Mouse (Mus musculus) liver, embryonic 12.5 days (tissue): ENCODE measurements at regions not wholly inside any gene's neighbourhood (a gene's known extent, or its start where the extent isn't known, plus 50 kb on each side); places are given as distances from the start of the nearest gene placed in this dataset.

Experiments
- ATAC-seq: fragments of 200-750 bp; cut with Nextera tagmentation; 2 replicates; pipeline ENCODE4 v1.8.0; 2017; ENCODE audit warnings: moderate number of reproducible peaks, mild to moderate bottlenecking, moderate library complexity
- H3K27ac ChIP-seq: fragments of 300-500 bp; sonication (generic); 2 replicates; pipeline ENCODE4 v1.5.1; 2016; ENCODE audit warnings: mild to moderate bottlenecking
- H3K27me3 ChIP-seq: fragments of 300-500 bp; sonication (generic); replicated peaks from 2 replicates; pipeline ENCODE4 v1.6.1; 2016; ENCODE audit warnings: mild to moderate bottlenecking, moderate library complexity
- H3K36me3 ChIP-seq: fragments of 300-500 bp; sonication (generic); 2 replicates; pipeline ENCODE4 v1.6.1; 2016; ENCODE audit warnings: mild to moderate bottlenecking, moderate library complexity
- H3K4me1 ChIP-seq: fragments of 300-500 bp; sonication (generic); 2 replicates; pipeline ENCODE4 v1.6.1; 2016
- H3K4me2 ChIP-seq: fragments of 300-500 bp; sonication (generic); 2 replicates; pipeline ENCODE4 v1.6.1; 2016; ENCODE audit warnings: mild to moderate bottlenecking, moderate library complexity
- H3K4me3 ChIP-seq: fragments of 300-500 bp; sonication (generic); 2 replicates; pipeline ENCODE4 v1.5.1; 2016; ENCODE audit warnings: mild to moderate bottlenecking, moderate library complexity
- H3K9ac ChIP-seq: fragments of 300-500 bp; sonication (generic); 2 replicates; pipeline ENCODE4 v1.6.1; 2016; ENCODE audit warnings: mild to moderate bottlenecking, moderate library complexity
- H3K9me3 ChIP-seq: fragments of 300-500 bp; sonication (generic); replicated peaks from 2 replicates; pipeline ENCODE4 v1.6.1; 2016; ENCODE audit warnings: mild to moderate bottlenecking, moderate library complexity
- WGBS: fragments of 180-500 bp; shearing (Covaris S2); methylation state at CpG from one replicate; pipeline ENCODE4 v1.1.7; 2016; ENCODE audit not compliant: insufficient replicate concordance; 5-methylcytosine and 5-hydroxymethylcytosine counted together

- no peaks in the 10 kb centered on the region for H3K36me3 ChIP-seq
- no peaks in the 10 kb centered on the region for H3K9me3 ChIP-seq
- no peak overlapping the region for H3K4me2 ChIP-seq
- H3K4me1 ChIP-seq: peaks cover 16% of the 10 kb centered on the region
- H3K4me3 ChIP-seq: no peak overlapping the region
- H3K27ac ChIP-seq: peak overlapping the region; percentile 43; the same call in 1 of the 2 replicates
- no peak overlapping the region for H3K9ac ChIP-seq
- H3K27me3 ChIP-seq: no peaks in the 10 kb centered on the region
- no peak for ATAC-seq
- 37% methylated on average over 10 of the region's 10 CpGs for WGBS
Measured at GRCm38 (mm10) chr17:80825518-80825901, 97.2 kb upstream of the Map4k3 start.

DNA sequence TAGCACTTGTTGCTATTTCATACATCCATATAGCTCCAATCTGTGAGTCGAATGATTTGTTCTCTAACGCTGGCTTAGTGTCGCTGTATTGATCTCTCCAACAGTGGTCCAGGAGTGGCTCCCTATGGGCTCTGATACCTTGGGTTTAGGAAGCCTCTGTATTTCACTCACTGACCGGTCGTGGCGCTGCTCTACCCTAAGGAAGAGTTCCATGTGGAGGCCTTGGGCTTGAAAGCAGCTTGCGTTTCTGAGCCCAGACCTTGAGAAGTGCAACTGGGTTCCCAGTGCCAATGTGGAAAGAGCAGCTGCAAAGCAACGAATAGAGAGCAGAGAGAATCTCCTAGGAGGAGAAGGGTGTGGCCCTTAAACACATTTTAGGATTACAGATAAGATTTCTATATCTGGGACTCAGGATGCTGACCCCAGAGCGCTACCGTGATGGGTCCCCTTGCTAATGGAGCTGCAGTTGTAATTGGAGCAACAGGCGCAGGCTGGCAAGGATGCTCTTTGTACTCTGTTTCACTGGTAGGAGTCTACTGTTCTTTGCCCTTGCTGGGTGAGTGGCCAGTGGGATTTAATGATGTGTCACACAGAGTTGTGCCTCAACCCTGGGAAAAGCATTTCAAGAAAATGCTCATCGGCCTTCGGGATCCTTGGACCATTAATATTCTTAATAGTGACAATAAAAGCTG lies 96.7 kb upstream of the Map4k3 start:
- Histone ChIP-seq H3K9ac (no peak overlapping the region), H3K27me3 (no peaks in the 10 kb centered on the region), H3K4me1 (peaks cover 16% of the 10 kb centered on the region), H3K4me2 (no peak overlapping the region), H3K9me3 (no peaks in the 10 kb centered on the region), H3K36me3 (no peaks in the 10 kb centered on the region), H3K4me3 (no peak overlapping the region), H3K27ac (peak overlapping the region; percentile 43; the same call in 1 of the 2 replicates)
- WGBS: 70% methylated on average over 13 of the region's 13 CpGs
- ATAC-seq: no peak

DNA sequence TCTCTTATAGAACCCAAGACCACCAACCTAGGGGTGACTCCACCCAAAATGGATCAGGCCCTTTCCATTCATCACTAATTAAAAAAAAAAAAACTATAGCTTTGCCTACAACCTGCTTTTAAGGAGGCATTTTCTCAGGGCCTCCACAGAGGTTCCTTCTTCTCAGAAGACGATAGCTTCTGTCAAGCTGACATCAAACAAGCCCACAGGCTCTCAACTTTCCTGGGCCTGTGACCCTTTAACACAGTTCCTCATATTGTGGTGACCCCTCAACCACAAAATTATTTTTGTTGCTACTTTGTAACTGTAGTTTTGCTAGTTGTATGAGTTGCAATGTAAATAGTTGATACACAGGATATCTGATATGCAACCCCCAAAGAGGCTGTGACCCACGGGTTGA lies 96.0 kb upstream of the Map4k3 start:
- Histone ChIP-seq H3K36me3 (no peaks in the 10 kb centered on the region), H3K4me3 (no peak overlapping the region), H3K27ac (no peak overlapping the region), H3K4me1 (peaks cover 16% of the 10 kb centered on the region), H3K9me3 (no peaks in the 10 kb centered on the region), H3K9ac (no peak overlapping the region), H3K4me2 (no peak overlapping the region), H3K27me3 (no peaks in the 10 kb centered on the region)
- 17% methylated on average over 2 of the region's 2 CpGs for WGBS
- no peak for ATAC-seq

DNA sequence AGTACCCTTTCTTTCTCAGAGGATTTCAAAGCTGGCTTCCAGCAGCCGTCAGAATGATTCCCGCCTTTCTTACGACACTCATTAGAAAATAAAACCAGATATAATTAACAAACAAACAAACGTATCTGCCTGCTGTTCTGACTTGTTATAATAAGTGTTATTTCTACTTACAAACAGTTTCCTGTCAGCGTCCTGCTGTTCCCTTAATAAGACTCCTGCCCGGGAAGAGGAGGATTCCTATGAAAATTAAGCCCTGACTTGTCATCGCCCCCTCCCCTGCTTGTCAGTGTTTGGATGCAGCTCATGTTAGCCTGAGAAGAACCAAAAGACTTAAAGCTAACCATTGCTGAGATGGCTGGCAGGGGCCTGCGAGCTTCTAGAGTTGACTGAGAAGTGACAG lies 92.6 kb upstream of the Map4k3 start:
- no peak for ATAC-seq
- Histone ChIP-seq H3K27ac (no peak overlapping the region), H3K27me3 (no peaks in the 10 kb centered on the region), H3K9ac (no peak overlapping the region), H3K4me3 (no peak overlapping the region), H3K36me3 (no peaks in the 10 kb centered on the region), H3K9me3 (no peaks in the 10 kb centered on the region), H3K4me1 (peaks cover 8% of the 10 kb centered on the region), H3K4me2 (no peak overlapping the region)
- 62% methylated on average over 8 of the region's 8 CpGs for WGBS

DNA sequence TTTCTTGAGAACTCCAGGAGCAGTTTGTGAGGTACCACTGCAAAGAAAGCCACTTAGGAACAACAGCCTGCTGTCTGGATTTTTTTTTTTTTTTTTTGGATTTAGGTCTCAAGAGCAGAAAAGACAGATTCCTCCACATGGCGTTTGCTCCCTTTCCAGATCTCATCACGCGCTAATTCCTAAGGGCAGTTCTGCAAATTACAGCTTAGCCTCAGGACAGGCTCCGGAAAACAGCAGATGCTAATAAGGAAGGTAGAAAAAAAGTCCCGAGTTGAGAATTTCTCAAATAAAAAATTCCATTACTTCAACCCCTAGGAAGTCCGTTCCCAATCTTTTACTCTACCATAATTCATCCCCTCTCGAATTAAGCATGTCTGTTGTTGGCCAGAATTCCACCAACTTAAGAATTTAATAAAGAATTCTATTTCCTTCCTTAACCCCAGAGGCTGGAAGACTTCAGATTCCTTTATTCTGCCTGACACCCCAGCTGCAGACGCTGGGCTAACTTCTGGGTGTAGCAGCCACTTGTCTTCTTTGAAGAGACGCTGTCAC lies 90.3 kb upstream of the Map4k3 start:
- 58% methylated on average over 9 of the region's 9 CpGs for WGBS
- no peak for ATAC-seq
- H3K36me3 ChIP-seq: no peaks in the 10 kb centered on the region
- H3K4me3 ChIP-seq: no peak overlapping the region
- no peaks in the 10 kb centered on the region for H3K27me3 ChIP-seq
- H3K27ac ChIP-seq: no peak overlapping the region
- H3K9ac ChIP-seq: no peak overlapping the region
- H3K4me2 ChIP-seq: no peak overlapping the region
- no peaks in the 10 kb centered on the region for H3K4me1 ChIP-seq
- H3K9me3 ChIP-seq: 0 out of 2 replicates have a peak, but pooled peaks cover 3% of the 10 kb centered on the region

DNA sequence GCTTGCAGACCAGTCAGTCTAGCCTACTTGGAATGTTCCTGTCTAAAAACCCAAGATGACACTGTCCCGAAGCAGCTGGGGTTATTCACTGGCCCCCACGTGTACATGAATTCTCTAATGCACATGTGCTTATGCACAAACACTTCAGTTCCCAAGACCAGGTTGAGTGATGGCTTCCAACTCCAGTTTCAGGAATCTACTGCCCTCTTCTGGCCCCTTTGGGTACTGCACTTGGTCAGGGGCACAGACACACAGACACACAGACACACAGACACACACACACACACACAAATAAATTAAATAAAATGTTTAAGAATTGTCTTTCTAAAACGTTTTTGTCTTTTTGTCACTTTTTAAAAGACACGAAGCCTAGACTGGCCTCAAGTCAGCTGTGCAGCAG lies 87.5 kb upstream of the Map4k3 start:
- no peak overlapping the region for H3K4me2 ChIP-seq
- ATAC-seq: no peak
- no peak overlapping the region for H3K27ac ChIP-seq
- no peaks in the 10 kb centered on the region for H3K27me3 ChIP-seq
- H3K36me3 ChIP-seq: no peaks in the 10 kb centered on the region
- H3K4me1 ChIP-seq: no peaks in the 10 kb centered on the region
- 56% methylated on average over 4 of the region's 4 CpGs for WGBS
- no peak overlapping the region for H3K4me3 ChIP-seq
- H3K9me3 ChIP-seq: 0 out of 2 replicates have a peak, but pooled peaks cover 3% of the 10 kb centered on the region
- H3K9ac ChIP-seq: no peak overlapping the region

GRCm38 (mm10) chr17:80813194-80813593 lies 84.9 kb upstream of the Map4k3 start:
- Histone ChIP-seq H3K27ac (no peak overlapping the region), H3K4me3 (no peak overlapping the region), H3K27me3 (no peaks in the 10 kb centered on the region), H3K4me1 (no peaks in the 10 kb centered on the region), H3K9me3 (0 out of 2 replicates have a peak, but pooled peaks cover 3% of the 10 kb centered on the region), H3K9ac (no peak overlapping the region), H3K4me2 (no peak overlapping the region), H3K36me3 (no peaks in the 10 kb centered on the region)
- WGBS: 73% methylated on average over 10 of the region's 10 CpGs
- no peak for ATAC-seq

DNA sequence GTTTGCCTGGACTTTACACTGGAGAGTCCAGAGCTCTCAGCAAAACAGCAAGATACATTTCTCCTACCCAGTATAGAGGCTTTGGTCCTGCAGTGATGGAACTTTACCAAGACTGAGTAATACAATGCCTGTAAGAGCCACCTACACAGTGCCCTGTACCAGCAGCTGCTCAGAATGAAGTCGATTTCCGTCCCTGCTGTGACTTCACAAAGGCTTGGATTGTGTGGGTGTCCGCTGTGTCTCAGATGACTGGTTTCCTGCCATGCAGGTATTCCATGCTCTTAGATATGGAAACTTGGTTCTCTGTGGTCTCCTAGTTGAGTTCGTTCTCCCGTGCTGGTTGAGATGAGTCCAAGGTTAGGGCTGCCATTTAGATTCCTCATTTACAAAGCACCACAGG lies 81.0 kb upstream of the Map4k3 start:
- Histone ChIP-seq H3K4me3 (no peak overlapping the region), H3K27me3 (no peaks in the 10 kb centered on the region), H3K9ac (no peak overlapping the region), H3K4me2 (no peak overlapping the region), H3K27ac (no peak overlapping the region), H3K36me3 (no peaks in the 10 kb centered on the region), H3K9me3 (no peaks in the 10 kb centered on the region), H3K4me1 (no peaks in the 10 kb centered on the region)
- no peak for ATAC-seq
- WGBS: 74% methylated on average over 5 of the region's 5 CpGs

DNA sequence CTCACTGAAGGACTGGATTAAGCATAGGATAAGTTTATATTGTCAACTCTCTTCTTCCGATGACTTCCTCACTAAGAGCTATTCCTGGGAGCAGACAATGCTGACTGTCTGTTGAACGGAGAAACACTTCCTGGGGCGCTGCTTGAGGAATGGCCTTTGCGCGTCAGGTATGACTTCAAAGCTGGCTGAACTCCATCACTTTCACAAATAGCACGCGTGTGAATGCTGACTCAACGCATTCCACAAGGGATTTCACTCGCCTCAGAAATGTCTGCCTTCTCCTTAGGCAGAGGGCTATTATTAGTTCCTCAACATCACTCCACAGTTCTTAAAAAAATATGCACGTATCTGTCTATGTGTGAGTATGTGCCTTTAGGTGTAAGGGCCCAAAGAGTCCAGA lies 79.8 kb upstream of the Map4k3 start:
- no peaks in the 10 kb centered on the region for H3K9me3 ChIP-seq
- no peak for ATAC-seq
- no peak overlapping the region for H3K9ac ChIP-seq
- H3K4me3 ChIP-seq: no peak overlapping the region
- 64% methylated on average over 10 of the region's 10 CpGs for WGBS
- no peaks in the 10 kb centered on the region for H3K36me3 ChIP-seq
- H3K4me2 ChIP-seq: no peak overlapping the region
- no peaks in the 10 kb centered on the region for H3K27me3 ChIP-seq
- H3K27ac ChIP-seq: no peak overlapping the region
- no peaks in the 10 kb centered on the region for H3K4me1 ChIP-seq

GRCm38 (mm10) chr17:80803361-80803915 lies 75.2 kb upstream of the Map4k3 start:
- Histone ChIP-seq H3K9me3 (no peaks in the 10 kb centered on the region), H3K4me2 (no peak overlapping the region), H3K27me3 (peaks cover 6% of the 10 kb centered on the region), H3K36me3 (no peaks in the 10 kb centered on the region), H3K4me3 (no peak overlapping the region), H3K9ac (no peak overlapping the region), H3K27ac (no peak overlapping the region), H3K4me1 (0 out of 2 replicates have a peak, but pooled peaks cover 16% of the 10 kb centered on the region)
- no peak for ATAC-seq
- WGBS: 72% methylated on average over 8 of the region's 8 CpGs

GRCm38 (mm10) chr17:80802622-80803021 lies 74.3 kb upstream of the Map4k3 start:
- Histone ChIP-seq H3K27ac (no peak overlapping the region), H3K4me2 (no peak overlapping the region), H3K4me3 (no peak overlapping the region), H3K27me3 (peaks cover 6% of the 10 kb centered on the region), H3K4me1 (0 out of 2 replicates have a peak, but pooled peaks cover 16% of the 10 kb centered on the region), H3K9me3 (no peaks in the 10 kb centered on the region), H3K9ac (no peak overlapping the region), H3K36me3 (no peaks in the 10 kb centered on the region)
- 51% methylated on average over 10 of the region's 10 CpGs for WGBS
- no peak for ATAC-seq

- H3K27me3 ChIP-seq: peaks cover 6% of the 10 kb centered on the region
- H3K4me1 ChIP-seq: 0 out of 2 replicates have a peak, but pooled peaks cover 16% of the 10 kb centered on the region
- 36% methylated on average over 8 of the region's 8 CpGs for WGBS
- no peak overlapping the region for H3K4me3 ChIP-seq
- no peak overlapping the region for H3K9ac ChIP-seq
- H3K27ac ChIP-seq: no peak overlapping the region
- no peaks in the 10 kb centered on the region for H3K36me3 ChIP-seq
- ATAC-seq: no peak
- no peaks in the 10 kb centered on the region for H3K9me3 ChIP-seq
- H3K4me2 ChIP-seq: 0 out of 2 replicates have a peak overlapping the region, but pooled peaks have one; percentile 32
Measured at GRCm38 (mm10) chr17:80801991-80802390, 73.7 kb upstream of the Map4k3 start.
